Comparison of ENCODE assay signal across 12 mouse cellular contexts in genomic region chr14:121324521-121325330, GRCm38 (mm10). TPM values are rescaled to one million over a fixed set of nuclear protein-coding genes. Genes with fewer than 3 reads are reported as not detected.
A peak's percentile ranks its signal among the peaks of the same experiment; 100 is the strongest.
DNase-seq lines count a peak whose midpoint lies in the region; ATAC-seq and TF ChIP-seq lines count a peak whose summit lies in the region.
"Had no signal": no experiment of that assay in that cellular context is flagged by ENCODE, and none has a peak within 500 bp of the region (broad histone marks: within the 10 kb centered on the region; RNA-seq: fewer than 3 reads in every experiment).

No protein-coding gene starts in this region.

- H3K4me2 ChIP-seq in forebrain, embryonic 15.5 days (replicated peaks): no peak overlapping the region
- H3K4me2 ChIP-seq: embryonic facial prominence, embryonic 12.5 days; hindbrain, embryonic 15.5 days; neural tube, embryonic 12.5 days had no signal

- no peak overlapping the region for H3K4me3 ChIP-seq in heart, adult 2 months
- H3K4me3 ChIP-seq in olfactory bulb, adult 2 months (ENCODE audit: insufficient read depth, low read depth, low read length): no peak overlapping the region
- H3K4me3 ChIP-seq in forebrain, embryonic 15.5 days: no peak overlapping the region
- H3K4me3 ChIP-seq: embryonic facial prominence, embryonic 12.5 days; hindbrain, embryonic 15.5 days; neural tube, embryonic 12.5 days had no signal

- H3K9ac ChIP-seq in heart, adult 2 months (ENCODE audit: low read depth, low read length): no peak overlapping the region
- no peak overlapping the region for H3K9ac ChIP-seq in forebrain, embryonic 15.5 days (replicated peaks)
- H3K9ac ChIP-seq: embryonic facial prominence, embryonic 12.5 days; forebrain, postnatal 0 days; hindbrain, embryonic 15.5 days; neural tube, embryonic 12.5 days had no signal

- TF ChIP-seq CTCF in heart, adult 2 months (IDR thresholded peaks at IDR 0.05): 0 out of 2 replicates have a peak, but pooled peaks have one; percentile 7
- TF ChIP-seq CTCF in olfactory bulb, adult 2 months (IDR thresholded peaks at IDR 0.05; ENCODE audit: insufficient read depth, low read depth, low read length): no peak

- intact Hi-C loops in heart, adult 2 months (cut with DNase I): loop anchor here (5.0 kb wide), 1 partner anchor 42 kb away; no protein-coding TSS in a partner anchor
- intact Hi-C loops in heart, postnatal 14 days (cut with DNase I): no loop called here

- TF ChIP-seq EP300 in heart, adult 2 months (IDR thresholded peaks at IDR 0.05; ENCODE audit: insufficient read depth, low read depth, low read length): no peak

- H3K27me3 ChIP-seq in heart, adult 2 months (ENCODE audit: control insufficient read depth, insufficient read depth, low read length): no peaks in the 10 kb centered on the region
- no peaks in the 10 kb centered on the region for H3K27me3 ChIP-seq in forebrain, embryonic 15.5 days
- H3K27me3 ChIP-seq: embryonic facial prominence, embryonic 12.5 days; hindbrain, embryonic 15.5 days; neural tube, embryonic 12.5 days had no signal

- peaks cover 21% of the 10 kb centered on the region for H3K79me2 ChIP-seq in heart, adult 2 months (replicated peaks; ENCODE audit: control insufficient read depth, insufficient read depth, low read length)

- H3K4me1 ChIP-seq in heart, adult 2 months (ENCODE audit: control insufficient read depth, insufficient read depth, low read length): peaks cover 25% of the 10 kb centered on the region
- H3K4me1 ChIP-seq in olfactory bulb, adult 2 months (ENCODE audit: control insufficient read depth, insufficient read depth, low read length): peaks cover 44% of the 10 kb centered on the region
- H3K4me1 ChIP-seq in forebrain, embryonic 15.5 days: no peaks in the 10 kb centered on the region
- H3K4me1 ChIP-seq: neural tube, embryonic 12.5 days had no signal

- WGBS in heart, adult 2 months: 66% methylated on average over 17 of the region's 17 CpGs
- 47% methylated on average over 17 of the region's 17 CpGs for WGBS in olfactory bulb, adult 2 months
- WGBS in forebrain, embryonic 15.5 days: 87% methylated on average over 17 of the region's 17 CpGs

- TF ChIP-seq POLR2A in heart, adult 2 months (IDR thresholded peaks at IDR 0.05; ENCODE audit: insufficient read depth, low read depth, low read length): no peak
- TF ChIP-seq POLR2A in olfactory bulb, adult 2 months (IDR thresholded peaks at IDR 0.05; ENCODE audit: insufficient read depth, low read depth, low read length): no peak

- no peaks in the 10 kb centered on the region for H3K9me3 ChIP-seq in forebrain, embryonic 15.5 days
- H3K9me3 ChIP-seq: embryonic facial prominence, embryonic 12.5 days; hindbrain, embryonic 15.5 days had no signal

- ATAC-seq in forebrain, embryonic 15.5 days (replicated peaks): no peak
- ATAC-seq: forebrain, postnatal 0 days had no signal

- H3K27ac ChIP-seq in heart, adult 2 months: no peak overlapping the region
- H3K27ac ChIP-seq in olfactory bulb, adult 2 months (ENCODE audit: insufficient read depth, low read depth, low read length): peak overlapping the region; percentile 72
- H3K27ac ChIP-seq in forebrain, embryonic 15.5 days (replicated peaks): no peak overlapping the region
- H3K27ac ChIP-seq: embryonic facial prominence, embryonic 12.5 days; hindbrain, embryonic 15.5 days; neural tube, embryonic 12.5 days had no signal

- no peak for DNase-seq in heart, adult 2 months
- no peak for DNase-seq in heart, postnatal 14 days
- peak; percentile 46 to 47 for DNase-seq in right cerebral cortex, adult 2 months (ENCODE audit: low spot score in 2 of 2)
- no peak for DNase-seq in right cerebral cortex, postnatal 10 days (ENCODE audit: low spot score in 2 of 2)
- peak; percentile 73 for DNase-seq in brain, adult 2 months (ENCODE audit: low read depth, low spot score)
- no peak for DNase-seq in cerebellum, adult 11 months
- DNase-seq: forebrain, postnatal 0 days had no signal

- H3K36me3 ChIP-seq in heart, adult 2 months (ENCODE audit: control insufficient read depth, insufficient read depth, low read length): no peaks in the 10 kb centered on the region; the same call in none of the 2 replicates
- no peaks in the 10 kb centered on the region for H3K36me3 ChIP-seq in forebrain, embryonic 15.5 days
- H3K36me3 ChIP-seq: embryonic facial prominence, embryonic 12.5 days; hindbrain, embryonic 15.5 days; neural tube, embryonic 12.5 days had no signal

RNA-seq across cellular contexts. Expression of gene Stk24, which starts 55.1 kb away (rescaled TPM):
- total RNA-seq in heart, adult 2 months (2021): 10 to 100 TPM; 70.2 to 75.6 TPM
- polyA plus RNA-seq in heart, adult 2 months (2012; rRNA removed): 21.4 and 38.8 TPM in 2 replicates
- 10 to 100 TPM; 68.0 to 69.3 TPM for total RNA-seq in heart, postnatal 14 days (2021)
- polyA plus RNA-seq in olfactory bulb, adult 2 months (2012; ENCODE audit: insufficient read depth, insufficient read length, low replicate concordance, missing spikeins): not detected in 2 replicates
- polyA plus RNA-seq in forebrain, embryonic 15.5 days (2015; fragmentation: Nextera tagmentation; extraction: Ambion mirVana): 23.3 and 24.4 TPM in 2 replicates

Comparison
In these comparisons a context has a peak if more than half of its experiments do, and no peak if none do; other contexts are left out.
1. DNase-seq: peak in right cerebral cortex, adult 2 months (2 of 2) and brain, adult 2 months (single experiment); none in heart, adult 2 months (0 of 2), heart, postnatal 14 days (0 of 2), right cerebral cortex, postnatal 10 days (0 of 2) and cerebellum, adult 11 months (single experiment).
2. RNA of gene Stk24, which starts 55.1 kb away (polyA plus RNA-seq): 23.3 to 24.4 TPM in forebrain, embryonic 15.5 days and 21.4 to 38.8 TPM in heart, adult 2 months; not detected in olfactory bulb, adult 2 months; every median in the first group is over 10 times any median in the second.